In genomic region chr9:116294073-116294472, GRCm38 (mm10) we compare ENCODE assay signal across 20 mouse cellular contexts.
DNase-seq lines count a peak whose midpoint lies in the region; ATAC-seq lines count a peak whose summit lies in the region.
"Had no signal": no experiment of that assay in that cellular context is flagged by ENCODE, and none has a peak within 500 bp of the region (broad histone marks: within the 10 kb centered on the region; RNA-seq: fewer than 3 reads in every experiment).

No protein-coding gene starts in this region.

- no peaks in the 10 kb centered on the region for H3K9me3 ChIP-seq in limb, embryonic 15.5 days
- H3K9me3 ChIP-seq in limb, embryonic 10.5 days (replicated peaks), result no peaks in the 10 kb centered on the region
- H3K9me3 ChIP-seq: embryonic facial prominence, embryonic 15.5 days; hindbrain, embryonic 10.5 days; limb, embryonic 13.5 days; midbrain, embryonic 15.5 days; neural tube, embryonic 12.5 days had no signal

- H3K36me3 ChIP-seq in limb, embryonic 15.5 days, result no peaks in the 10 kb centered on the region
- H3K36me3 ChIP-seq in limb, embryonic 10.5 days, result no peaks in the 10 kb centered on the region
- H3K36me3 ChIP-seq: embryonic facial prominence, embryonic 15.5 days; hindbrain, embryonic 10.5 days; limb, embryonic 13.5 days; midbrain, embryonic 15.5 days; neural tube, embryonic 12.5 days had no signal

- no peak overlapping the region for H3K9ac ChIP-seq in limb, embryonic 15.5 days
- H3K9ac ChIP-seq: embryonic facial prominence, embryonic 15.5 days; limb, embryonic 13.5 days; midbrain, embryonic 15.5 days; neural tube, embryonic 12.5 days had no signal

- ATAC-seq in limb, embryonic 15.5 days (ENCODE audit: insufficient number of reproducible peaks, low FRiP score, low TSS enrichment, low read depth), result no peak
- ATAC-seq: forebrain, embryonic 14.5 days; intestine, postnatal 0 days; midbrain, embryonic 15.5 days had no signal

- H3K4me2 ChIP-seq in limb, embryonic 15.5 days, result no peak overlapping the region
- H3K4me2 ChIP-seq: embryonic facial prominence, embryonic 15.5 days; limb, embryonic 13.5 days; midbrain, embryonic 15.5 days; neural tube, embryonic 12.5 days had no signal

- H3K4me3 ChIP-seq in limb, embryonic 15.5 days, result no peak overlapping the region
- H3K4me3 ChIP-seq in limb, embryonic 10.5 days, result no peak overlapping the region
- H3K4me3 ChIP-seq: embryonic facial prominence, embryonic 15.5 days; gastrocnemius, adult 2 months; hindbrain, embryonic 10.5 days; limb, embryonic 13.5 days; midbrain, embryonic 15.5 days; neural tube, embryonic 12.5 days had no signal

- peak overlapping the region; percentile 7; the same call in 1 of the 2 replicates for H3K27ac ChIP-seq in limb, embryonic 15.5 days
- H3K27ac ChIP-seq in limb, embryonic 10.5 days, result no peak overlapping the region
- H3K27ac ChIP-seq: embryonic facial prominence, embryonic 15.5 days; hindbrain, embryonic 10.5 days; limb, embryonic 13.5 days; macrophage; midbrain, embryonic 15.5 days; neural tube, embryonic 12.5 days had no signal

- H3K27me3 ChIP-seq in limb, embryonic 15.5 days, result no peaks in the 10 kb centered on the region
- no peaks in the 10 kb centered on the region for H3K27me3 ChIP-seq in limb, embryonic 10.5 days (ENCODE audit: low read depth, poor library complexity, severe bottlenecking)
- H3K27me3 ChIP-seq: embryonic facial prominence, embryonic 15.5 days; limb, embryonic 13.5 days; midbrain, embryonic 15.5 days; neural tube, embryonic 12.5 days had no signal

- WGBS in limb, embryonic 15.5 days, result 70% methylated on average over 3 of the region's 3 CpGs
- WGBS in limb, embryonic 10.5 days, result 86% methylated on average over 3 of the region's 3 CpGs

- H3K4me1 ChIP-seq in limb, embryonic 15.5 days, result peaks cover 6% of the 10 kb centered on the region; the same call in 1 of the 2 replicates
- H3K4me1 ChIP-seq in limb, embryonic 10.5 days, result no peaks in the 10 kb centered on the region
- H3K4me1 ChIP-seq: embryonic facial prominence, embryonic 15.5 days; midbrain, embryonic 15.5 days; neural tube, embryonic 12.5 days had no signal

- DNase-seq in limb, embryonic 10.5 days (ENCODE audit: low spot score), result no peak
- peak; percentile 91 for DNase-seq in T-cell, adult 2 months (ENCODE audit: low spot score)
- DNase-seq in naive thymus-derived CD4-positive, alpha-beta T cell, adult 2 months (ENCODE audit: low read depth), result peak; percentile 89
- peak; percentile 81 to 84 for DNase-seq in thymus, postnatal 10 days (ENCODE audit: low spot score in 2 of 2)
- DNase-seq in cerebellum, adult 9-10 months, result no peak
- DNase-seq in testis, postnatal 14 days (ENCODE audit: low spot score), result no peak
- DNase-seq in right cerebral cortex, adult 18-20 months, result no peak
- DNase-seq: cerebellum, adult 11 months; gastrocnemius, adult 2 months; kidney, postnatal 36 days; layer of hippocampus, postnatal 36 days had no signal

Comparison
In these comparisons a context has a peak if more than half of its experiments do, and no peak if none do; other contexts are left out.
1. DNase-seq: peak in T-cell, adult 2 months (single experiment), naive thymus-derived CD4-positive, alpha-beta T cell, adult 2 months (single experiment) and thymus, postnatal 10 days (2 of 2); none in limb, embryonic 10.5 days (single experiment), cerebellum, adult 9-10 months (single experiment), testis, postnatal 14 days (single experiment) and right cerebral cortex, adult 18-20 months (single experiment).